Mouse (Mus musculus): ENCODE results near the gene Psme1.

The Psme1 gene

GRCm38 (mm10) chr14:55603271-55603632 lies 25.3 kb downstream of the Psme1 start, which contains the start of gene Irf9:
Gene Irf9 (plus strand): TSS chr14:55603571.
- no peak for DNase-seq

- peak; percentile 96 to 97 for DNase-seq
Observed at GRCm38 (mm10) chr14:55603633-55604576, 26.0 kb downstream of the Psme1 start.

GRCm38 (mm10) chr14:55604823-55605222 lies 26.9 kb downstream of the Psme1 start:
- DNase-seq = no peak

- no peak for DNase-seq
Observed at GRCm38 (mm10) chr14:55605743-55606459, 28.0 kb downstream of the Psme1 start.

DNA sequence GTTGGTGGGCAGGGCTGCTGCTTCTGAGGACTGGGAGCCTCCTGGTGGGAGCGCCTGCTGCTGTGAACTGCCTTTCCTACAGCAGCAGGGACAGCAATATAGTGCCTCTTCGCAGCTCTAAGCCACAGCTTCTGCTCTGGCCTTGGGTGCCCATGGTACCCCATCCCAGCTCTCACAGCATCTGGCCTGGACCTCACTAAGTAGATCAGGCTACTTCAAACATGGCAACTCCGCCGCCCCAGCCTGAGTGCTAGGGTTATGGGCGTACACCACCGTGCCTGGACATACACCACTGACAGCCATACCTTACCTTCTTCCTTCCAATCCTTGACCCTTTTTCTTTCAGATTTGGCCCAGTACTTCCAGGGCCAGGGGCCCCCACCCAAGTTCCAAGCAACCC lies 30.4 kb downstream of the Psme1 start:
- no peak for DNase-seq

- peak in 1 of 2 experiments; percentile 29 for DNase-seq
Observed at GRCm38 (mm10) chr14:55613346-55613745, 35.4 kb downstream of the Psme1 start.

GRCm38 (mm10) chr14:55614565-55615178 lies 36.7 kb downstream of the Psme1 start:
- DNase-seq = no peak

- no peak for DNase-seq
Observed at GRCm38 (mm10) chr14:55615876-55616275, 38.0 kb downstream of the Psme1 start.

GRCm38 (mm10) chr14:55616844-55617243 lies 38.9 kb downstream of the Psme1 start:
- DNase-seq = no peak

- peak; percentile 47 to 58 for DNase-seq
Observed at GRCm38 (mm10) chr14:55617822-55618221, 39.9 kb downstream of the Psme1 start, which contains the start of gene Rec8. Gene Rec8 (plus strand): TSS chr14:55618037.

GRCm38 (mm10) chr14:55618486-55619195 lies 40.7 kb downstream of the Psme1 start:
- DNase-seq = no peak

GRCm38 (mm10) chr14:55628077-55628827 lies 50.3 kb downstream of the Psme1 start:
- DNase-seq = no peak

DNA sequence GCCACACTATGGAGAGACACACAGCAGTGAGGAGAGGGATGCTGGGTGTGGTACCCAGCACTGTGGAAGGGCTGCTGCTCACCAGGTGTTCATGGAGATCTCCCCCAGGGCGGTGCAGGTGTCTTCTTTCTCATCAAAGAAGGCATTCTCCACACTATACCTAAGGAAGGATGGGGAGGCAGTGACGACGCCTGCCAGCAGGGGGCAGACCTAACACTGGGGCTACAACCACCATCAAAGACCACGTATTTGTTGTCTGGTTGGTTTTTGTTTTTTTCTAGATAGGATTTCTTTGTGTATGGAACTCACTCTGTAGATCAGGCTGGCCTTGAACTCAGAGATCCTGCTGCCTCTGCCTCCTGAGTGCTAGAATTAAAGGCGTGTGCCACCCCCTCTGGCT lies 51.4 kb downstream of the Psme1 start:
- peak; percentile 30 to 67 for DNase-seq
